Mouse (Mus musculus) kidney, postnatal 0 days (tissue): ENCODE results near the gene Oxld1. TPM values are rescaled to one million over a fixed set of nuclear protein-coding genes. Genes with fewer than 3 reads are reported as not detected.

Experiments used
- ATAC-seq: fragments of 200-750 bp; cut with Nextera tagmentation; replicated peaks from 2 replicates; pipeline ENCODE4 v1.8.0; 2017; ENCODE audit warnings: low read depth, moderate number of reproducible peaks, moderate TSS enrichment, moderate library complexity; ENCODE audit not compliant: low FRiP score
- DNase-seq: peaks from one replicate; pipeline ENCODE4 v3.0.0-alpha.2; 2016; ENCODE audit warnings: low spot score
- H3K27ac ChIP-seq: fragments of 300-500 bp; sonication (generic); 2 replicates; pipeline ENCODE4 v1.5.1; 2014; ENCODE audit warnings: mild to moderate bottlenecking
- H3K27me3 ChIP-seq: fragments of 300-500 bp; sonication (generic); 2 replicates; pipeline ENCODE4 v1.6.1; 2014; ENCODE audit warnings: low read length, mixed read lengths; ENCODE audit not compliant: insufficient read depth
- H3K36me3 ChIP-seq: fragments of 300-500 bp; sonication (generic); 2 replicates; pipeline ENCODE4 v1.6.1; 2014; ENCODE audit warnings: low read length, mixed read lengths; ENCODE audit not compliant: insufficient read depth
- H3K4me1 ChIP-seq: fragments of 300-500 bp; sonication (generic); replicated peaks from 2 replicates; pipeline ENCODE4 v1.6.1; 2014; ENCODE audit warnings: antibody characterized with exemption, low read length, mixed read lengths; ENCODE audit not compliant: insufficient read depth
- H3K4me2 ChIP-seq: fragments of 300-500 bp; sonication (generic); 2 replicates; pipeline ENCODE4 v1.6.1; 2014; ENCODE audit warnings: mild to moderate bottlenecking, low read length, moderate library complexity, mixed read lengths
- H3K4me3 ChIP-seq: fragments of 300-500 bp; sonication (generic); replicated peaks from 2 replicates; pipeline ENCODE4 v1.5.1; 2014; ENCODE audit warnings: low read depth, low read length
- H3K9ac ChIP-seq: fragments of 300-500 bp; sonication (generic); 2 replicates; pipeline ENCODE4 v1.6.1; 2014; ENCODE audit warnings: low read depth, low read length
- H3K9me3 ChIP-seq: fragments of 300-500 bp; sonication (generic); replicated peaks from 2 replicates; pipeline ENCODE4 v1.6.1; 2016; ENCODE audit warnings: low read length, inconsistent platforms, mixed read lengths
- CTCF ChIP-seq: IDR thresholded peaks from 2 replicates; pipeline ENCODE4 v1.5.1; 2016; ENCODE audit warnings: antibody characterized with exemption, low read depth, mild to moderate bottlenecking, moderate library complexity
- WGBS: fragments of 180-500 bp; shearing (Covaris S2); extraction: QIAGEN DNeasy Blood & Tissue Kit; methylation state at CpG from one replicate; pipeline ENCODE4 v1.1.7; 2014; 5-methylcytosine and 5-hydroxymethylcytosine counted together
- polyA plus RNA-seq: library from polyadenylated mRNA; unstranded; fragments of >200 nt; fragmentation: Nextera tagmentation; extraction: Ambion mirVana; gene quantifications from 2 replicates; pipeline ENCODE4 v1.2.1, GENCODE M21; 2015

Gene Oxld1
- polyA plus RNA-seq, 1 experiment from 2014 or later = 30.3 TPM

DNA sequence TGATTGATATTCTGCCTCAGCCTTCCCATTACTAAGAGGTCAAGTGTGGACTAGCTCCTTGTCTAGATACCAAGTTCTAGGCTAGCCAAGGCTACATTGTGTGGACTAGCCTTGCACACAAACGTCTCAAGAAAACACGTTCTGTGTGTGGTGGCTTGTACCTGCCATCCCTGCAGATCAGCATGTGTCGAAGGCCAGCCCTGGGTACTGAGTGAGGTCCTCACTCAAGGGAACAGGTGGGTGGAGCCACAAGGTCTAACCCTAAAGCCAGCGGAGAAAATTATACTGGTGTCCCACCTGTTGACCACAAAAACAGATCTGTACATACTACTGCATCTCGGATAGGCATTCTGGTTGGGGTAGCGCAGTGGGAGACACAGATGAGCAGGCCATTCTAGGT is 42.0 kb upstream of the Oxld1 start:
- no peaks in the 10 kb centered on the region for H3K27me3 ChIP-seq
- peak overlapping the region; percentile 20; the same call in 1 of the 2 replicates for H3K27ac ChIP-seq
- no peaks in the 10 kb centered on the region for H3K4me1 ChIP-seq
- H3K36me3 ChIP-seq = peaks cover 37% of the 10 kb centered on the region
- H3K4me3 ChIP-seq = no peak overlapping the region
- H3K9me3 ChIP-seq = no peaks in the 10 kb centered on the region
- ATAC-seq (no peak; the same call in 1 of the 2 replicates), DNase-seq (no peak)
- WGBS = 78% methylated on average over 6 of the region's 6 CpGs
- TF ChIP-seq CTCF = no peak
- no peak overlapping the region for H3K4me2 ChIP-seq
- H3K9ac ChIP-seq = no peak overlapping the region

DNA sequence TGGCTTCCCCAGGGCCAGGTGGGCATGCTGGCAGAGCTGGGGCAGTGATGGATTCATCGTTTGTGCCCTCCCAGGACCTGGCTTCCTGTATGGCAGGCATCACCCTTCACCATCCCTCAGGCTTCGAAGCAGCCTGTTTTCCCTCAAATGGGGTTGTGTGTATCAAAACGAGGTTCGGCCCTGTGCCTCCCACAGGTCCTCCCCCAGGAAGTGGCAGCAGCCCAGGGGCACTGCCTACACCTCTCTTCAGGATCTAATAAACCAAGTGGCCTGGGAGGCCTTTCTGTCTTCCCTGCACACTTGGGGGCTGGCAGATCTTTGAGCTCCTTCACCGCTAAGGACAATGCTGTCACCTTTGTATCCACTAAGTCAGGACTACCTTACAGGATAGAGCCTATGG is 41.0 kb upstream of the Oxld1 start:
- 75% methylated on average over 5 of the region's 5 CpGs for WGBS
- no peaks in the 10 kb centered on the region for H3K27me3 ChIP-seq
- no peak overlapping the region; the same call in 1 of the 2 replicates for H3K27ac ChIP-seq
- DNase-seq (no peak), ATAC-seq (no peak)
- no peak for TF ChIP-seq CTCF
- no peak overlapping the region for H3K4me2 ChIP-seq
- H3K9ac ChIP-seq = no peak overlapping the region
- H3K4me3 ChIP-seq = no peak overlapping the region
- no peaks in the 10 kb centered on the region for H3K9me3 ChIP-seq
- no peaks in the 10 kb centered on the region for H3K4me1 ChIP-seq
- peaks cover 43% of the 10 kb centered on the region for H3K36me3 ChIP-seq

DNA sequence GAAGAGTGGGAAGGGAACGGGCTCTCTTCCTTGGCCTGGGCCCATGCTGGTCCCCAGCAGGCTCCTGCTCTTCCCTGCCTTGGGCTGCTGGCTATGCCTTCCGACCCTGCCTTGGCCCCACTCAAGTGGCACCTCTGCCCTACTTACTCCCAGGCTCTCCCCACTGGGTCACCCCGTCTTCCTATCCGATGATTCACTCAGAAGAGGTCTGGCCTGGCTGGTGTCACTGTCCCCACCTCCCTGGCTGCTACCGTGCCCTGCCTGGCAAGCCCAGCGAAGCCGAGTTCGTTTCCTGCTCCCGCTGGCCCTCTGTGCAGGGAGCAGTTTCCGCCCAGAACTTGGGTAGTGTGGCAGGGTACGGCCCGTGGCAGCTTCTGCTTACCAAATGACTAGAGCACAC is 40.4 kb upstream of the Oxld1 start:
- whole genome bisulfite sequencing = 93% methylated on average over 12 of the region's 12 CpGs
- Histone ChIP-seq H3K36me3 (peaks cover 43% of the 10 kb centered on the region), H3K4me3 (no peak overlapping the region), H3K4me2 (no peak overlapping the region), H3K4me1 (peaks cover 4% of the 10 kb centered on the region; the same call in 1 of the 2 replicates), H3K27me3 (no peaks in the 10 kb centered on the region), H3K9ac (no peak overlapping the region), H3K27ac (no peak overlapping the region), H3K9me3 (no peaks in the 10 kb centered on the region)
- no peak for DNase-seq
- no peak for ATAC-seq
- no peak for TF ChIP-seq CTCF

DNA sequence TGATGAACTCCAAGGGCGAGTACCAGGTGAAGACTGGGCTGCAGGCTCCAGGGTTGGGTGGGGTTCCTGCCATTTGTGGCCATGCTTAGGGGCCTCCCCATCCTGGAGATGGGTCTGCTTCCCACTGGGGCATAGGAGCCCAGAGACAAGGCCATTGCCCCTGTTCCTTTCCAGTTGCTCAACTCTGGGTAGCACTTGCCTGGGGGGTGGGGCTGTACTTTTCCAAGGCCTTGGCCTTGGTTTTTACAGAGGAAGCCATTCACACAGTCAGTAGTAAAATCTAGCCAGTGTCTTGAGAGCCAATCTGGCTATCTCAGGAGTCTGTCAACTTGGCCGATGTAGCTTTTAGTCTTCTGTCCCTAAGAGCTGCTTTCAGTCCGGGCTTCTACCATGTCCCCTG is 39.6 kb upstream of the Oxld1 start:
- no peak overlapping the region for H3K27ac ChIP-seq
- TF ChIP-seq CTCF = no peak
- H3K9me3 ChIP-seq = no peaks in the 10 kb centered on the region
- no peaks in the 10 kb centered on the region for H3K27me3 ChIP-seq
- no peak overlapping the region for H3K9ac ChIP-seq
- H3K4me2 ChIP-seq = no peak overlapping the region
- WGBS = 95% methylated on average over 3 of the region's 3 CpGs
- ATAC-seq = no peak
- no peak overlapping the region for H3K4me3 ChIP-seq
- H3K4me1 ChIP-seq = peaks cover 9% of the 10 kb centered on the region; the same call in 1 of the 2 replicates
- no peak for DNase-seq
- peaks cover 43% of the 10 kb centered on the region for H3K36me3 ChIP-seq

DNA sequence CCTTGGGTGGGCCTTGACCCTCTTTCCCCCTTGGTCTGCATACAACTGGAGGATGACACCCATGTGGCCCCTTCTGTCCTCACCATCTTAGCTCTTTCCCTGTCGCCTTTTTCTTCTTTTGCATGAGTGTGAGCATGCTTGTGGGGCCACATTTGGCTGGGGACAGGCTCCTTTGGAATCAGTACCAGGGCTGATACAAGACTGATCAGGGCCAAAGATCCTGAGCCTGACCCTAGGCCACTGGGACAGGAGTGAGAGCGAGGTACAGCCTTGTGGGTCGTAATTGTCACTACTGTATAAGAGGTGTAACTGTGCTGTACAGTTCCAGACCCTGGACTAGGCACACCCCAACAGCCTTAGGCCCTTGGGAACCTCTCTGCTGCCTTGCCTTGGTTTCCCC is 36.0 kb upstream of the Oxld1 start:
- Histone ChIP-seq H3K27me3 (no peaks in the 10 kb centered on the region), H3K9me3 (no peaks in the 10 kb centered on the region), H3K27ac (no peak overlapping the region), H3K4me3 (no peak overlapping the region), H3K9ac (no peak overlapping the region), H3K36me3 (peaks cover 43% of the 10 kb centered on the region), H3K4me1 (peaks cover 19% of the 10 kb centered on the region), H3K4me2 (no peak overlapping the region)
- DNase-seq = no peak
- no peak for ATAC-seq
- 87% methylated on average over 3 of the region's 3 CpGs for WGBS
- TF ChIP-seq CTCF = no peak

DNA sequence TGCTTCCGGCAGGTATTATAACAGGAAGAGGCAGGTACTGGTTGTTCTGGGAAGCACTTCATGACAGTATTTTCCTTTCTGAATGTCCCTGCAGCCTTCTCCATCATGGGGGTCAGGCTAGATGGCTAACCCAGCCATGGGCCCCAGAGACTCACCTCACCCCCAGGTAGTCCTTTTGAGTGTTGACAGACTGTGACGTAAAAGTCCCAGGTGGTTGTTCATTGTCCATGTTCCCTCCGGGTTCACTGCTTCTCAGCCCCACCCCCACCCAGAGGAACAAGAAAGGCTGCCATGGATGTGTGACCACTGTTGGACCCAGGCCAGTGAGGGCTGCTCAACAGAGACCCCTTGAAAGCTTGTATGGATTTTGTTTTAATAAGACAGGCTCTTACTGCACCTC is 35.5 kb upstream of the Oxld1 start:
- peak overlapping the region; percentile 91 for H3K4me3 ChIP-seq
- H3K36me3 ChIP-seq = peaks cover 44% of the 10 kb centered on the region
- peaks cover 19% of the 10 kb centered on the region for H3K4me1 ChIP-seq
- TF ChIP-seq CTCF = no peak
- no peaks in the 10 kb centered on the region for H3K27me3 ChIP-seq
- peak overlapping the region; percentile 96 for H3K4me2 ChIP-seq
- H3K9ac ChIP-seq = peak overlapping the region; percentile 87
- peak overlapping the region; percentile 95 for H3K27ac ChIP-seq
- 38% methylated on average over 3 of the region's 3 CpGs for WGBS
- no peak for ATAC-seq
- DNase-seq = no peak
- H3K9me3 ChIP-seq = no peaks in the 10 kb centered on the region

DNA sequence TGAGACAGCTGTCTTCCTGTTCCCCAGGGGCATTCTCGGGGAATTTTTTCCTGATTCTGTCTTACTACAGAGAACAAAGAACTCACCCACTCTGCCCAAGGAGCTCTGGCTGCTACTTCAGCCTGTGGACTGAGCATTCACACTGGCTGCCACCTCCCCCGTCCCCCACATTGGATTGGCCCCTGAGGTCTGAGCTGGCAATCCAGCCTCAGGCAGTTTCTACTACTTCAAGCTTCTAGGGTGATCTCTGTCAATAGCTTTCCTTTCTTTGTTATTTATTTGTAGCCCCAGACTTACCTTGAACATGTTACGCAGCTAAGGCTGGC is 35.0 kb upstream of the Oxld1 start:
- peaks cover 46% of the 10 kb centered on the region for H3K36me3 ChIP-seq

More for the DNA sequence above, 35.0 kb upstream of the Oxld1 start:
- Histone ChIP-seq H3K27ac (peak overlapping the region; percentile 95), H3K9ac (peak overlapping the region; percentile 87), H3K9me3 (no peaks in the 10 kb centered on the region), H3K4me2 (peak overlapping the region; percentile 96), H3K4me3 (peak overlapping the region; percentile 91), H3K4me1 (peaks cover 19% of the 10 kb centered on the region), H3K27me3 (no peaks in the 10 kb centered on the region)
- WGBS = 23% methylated on average over 3 of the region's 3 CpGs
- no peak for TF ChIP-seq CTCF
- DNase-seq (no peak), ATAC-seq (no peak)
